Mouse (Mus musculus) spleen, adult 18-20 months (tissue): ENCODE data around the gene Trp53bp2.

Experiments used
- DNase-seq, 2 experiments: peaks; one replicate each; pipeline ENCODE4 v3.0.0; 2022; ENCODE audit warnings: mixed read lengths in 2 of 2

Gene Trp53bp2

GRCm38 (mm10) chr1:182409401-182410173, 615 bp downstream of the Trp53bp2 start:
- DNase-seq: peak in 1 of 2 experiments; percentile 10

GRCm38 (mm10) chr1:182412586-182413270, 3.8 kb downstream of the Trp53bp2 start:
- no peak for DNase-seq

GRCm38 (mm10) chr1:182419481-182419880, 10.5 kb downstream of the Trp53bp2 start:
- DNase-seq: no peak

GRCm38 (mm10) chr1:182424274-182424673, 15.3 kb downstream of the Trp53bp2 start:
- DNase-seq: no peak

- DNase-seq: no peak
These were observed 16.2 kb downstream of the Trp53bp2 start for GRCm38 (mm10) chr1:182425176-182425575.

- DNase-seq: no peak
These were observed 17.5 kb downstream of the Trp53bp2 start for GRCm38 (mm10) chr1:182426444-182426843.

- no peak for DNase-seq
These were observed 18.5 kb downstream of the Trp53bp2 start for GRCm38 (mm10) chr1:182427426-182427825.

GRCm38 (mm10) chr1:182429826-182430225, 20.9 kb downstream of the Trp53bp2 start:
- DNase-seq: no peak

- no peak for DNase-seq
These were observed 21.7 kb downstream of the Trp53bp2 start for GRCm38 (mm10) chr1:182430676-182431075.

GRCm38 (mm10) chr1:182432059-182432458, 23.1 kb downstream of the Trp53bp2 start:
- no peak for DNase-seq

GRCm38 (mm10) chr1:182436746-182437145, 27.8 kb downstream of the Trp53bp2 start:
- no peak for DNase-seq

GRCm38 (mm10) chr1:182439546-182440222, 30.7 kb downstream of the Trp53bp2 start:
- peak in 1 of 2 experiments; percentile 14 for DNase-seq

GRCm38 (mm10) chr1:182441791-182442473, 33.0 kb downstream of the Trp53bp2 start:
- DNase-seq: no peak

GRCm38 (mm10) chr1:182444116-182444515, 35.1 kb downstream of the Trp53bp2 start:
- DNase-seq: no peak

- DNase-seq: no peak
These were observed 39.5 kb downstream of the Trp53bp2 start for GRCm38 (mm10) chr1:182448276-182449035.

GRCm38 (mm10) chr1:182452473-182452872, 43.5 kb downstream of the Trp53bp2 start:
- no peak for DNase-seq

GRCm38 (mm10) chr1:182455080-182455479, 46.1 kb downstream of the Trp53bp2 start:
- no peak for DNase-seq

- DNase-seq: no peak
These were observed 49.6 kb downstream of the Trp53bp2 start for GRCm38 (mm10) chr1:182458556-182458955.

- DNase-seq: no peak
These were observed 50.5 kb downstream of the Trp53bp2 start for GRCm38 (mm10) chr1:182459436-182459835.

GRCm38 (mm10) chr1:182460291-182461244, 51.6 kb downstream of the Trp53bp2 start:
- DNase-seq: no peak

GRCm38 (mm10) chr1:182461261-182461660, 52.3 kb downstream of the Trp53bp2 start:
- DNase-seq: peak in 1 of 2 experiments; percentile 11
